Mouse (Mus musculus) stomach, embryonic 15.5 days (tissue): ENCODE data around the gene Vstm4. TPM values are rescaled to one million over a fixed set of nuclear protein-coding genes. Genes with fewer than 3 reads are reported as not detected.
A peak's percentile ranks its signal among the peaks of the same experiment; 100 is the strongest.

Experiments used
- ATAC-seq: fragments of 200-750 bp; cut with Nextera tagmentation; 2 replicates; pipeline ENCODE4 v1.8.0; 2017; ENCODE audit warnings: low read depth, moderate number of reproducible peaks, moderate TSS enrichment; ENCODE audit not compliant: insufficient read depth, low FRiP score
- H3K27ac ChIP-seq: fragments of 300-500 bp; sonication (generic); 2 replicates; pipeline ENCODE4 v1.5.1; 2015; ENCODE audit warnings: mild to moderate bottlenecking, inconsistent platforms
- H3K27me3 ChIP-seq: fragments of 300-500 bp; sonication (generic); replicated peaks from 2 replicates; pipeline ENCODE4 v1.6.1; 2015; ENCODE audit warnings: inconsistent platforms
- H3K36me3 ChIP-seq: fragments of 300-500 bp; sonication (generic); 2 replicates; pipeline ENCODE4 v1.6.1; 2015; ENCODE audit warnings: inconsistent platforms
- H3K4me1 ChIP-seq: fragments of 300-500 bp; sonication (generic); 2 replicates; pipeline ENCODE4 v1.6.1; 2015; ENCODE audit warnings: inconsistent platforms
- H3K4me2 ChIP-seq: fragments of 300-500 bp; sonication (generic); 2 replicates; pipeline ENCODE4 v1.6.1; 2015; ENCODE audit warnings: mild to moderate bottlenecking, inconsistent platforms
- H3K4me3 ChIP-seq: fragments of 300-500 bp; sonication (generic); replicated peaks from 2 replicates; pipeline ENCODE4 v1.5.1; 2015; ENCODE audit warnings: inconsistent platforms
- H3K9ac ChIP-seq: fragments of 300-500 bp; sonication (generic); 2 replicates; pipeline ENCODE4 v1.6.1; 2015; ENCODE audit warnings: inconsistent platforms
- H3K9me3 ChIP-seq: fragments of 300-500 bp; sonication (generic); 2 replicates; pipeline ENCODE4 v1.6.1; 2016; ENCODE audit warnings: inconsistent platforms
- WGBS: fragments of 180-500 bp; shearing (Covaris S2); methylation state at CpG from one replicate; pipeline ENCODE4 v1.1.7; 2015; 5-methylcytosine and 5-hydroxymethylcytosine counted together
- polyA plus RNA-seq: library from polyadenylated mRNA; unstranded; fragments of >200 nt; fragmentation: Nextera tagmentation; extraction: Ambion mirVana; gene quantifications from 2 replicates; pipeline ENCODE4 v1.2.1, GENCODE M21; 2015

The Vstm4 gene
- 35.2 and 38.3 TPM in 2 replicates for polyA plus RNA-seq

DNA sequence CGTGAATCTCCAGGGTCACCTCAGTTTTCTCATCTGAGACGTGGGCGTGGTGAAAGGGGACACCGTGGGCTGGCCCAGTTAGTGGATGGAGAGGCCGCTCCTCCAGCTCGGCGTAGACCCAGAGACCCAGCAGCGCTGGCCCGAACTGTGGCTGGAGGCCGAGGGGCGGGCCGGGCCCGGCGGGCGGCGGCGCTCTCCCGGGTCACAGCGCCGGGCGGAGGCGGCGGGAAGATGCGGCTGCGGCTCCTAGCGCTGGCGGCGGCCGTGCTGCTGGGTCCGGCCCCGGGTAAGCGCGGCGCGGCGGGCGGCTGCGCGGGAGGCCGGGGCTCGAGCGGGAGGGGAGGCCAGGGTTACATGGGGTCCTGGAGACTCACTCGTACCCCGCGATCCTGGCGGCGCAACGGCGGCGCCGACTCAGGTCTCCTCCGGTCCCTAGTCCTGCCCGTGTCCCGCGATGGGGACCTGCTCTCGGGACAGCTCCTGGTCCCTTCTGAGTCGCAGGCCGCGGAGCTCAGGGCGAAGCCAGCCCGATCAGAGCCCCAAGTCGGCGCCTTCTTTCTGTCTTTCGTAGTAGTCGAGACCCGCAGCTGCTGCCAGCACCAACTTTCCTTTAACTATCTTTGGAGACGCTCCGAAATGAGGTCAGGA lies at the start of gene Vstm4:
Gene Vstm4 (plus strand): TSS at position 76 of the 648 bp plus-strand sequence.
- Histone ChIP-seq H3K27me3 (0 out of 2 replicates have a peak, but pooled peaks cover 3% of the 10 kb centered on the region), H3K9ac (peak within 1 kb of the TSS; percentile 61), H3K4me2 (peak within 1 kb of the TSS; percentile 83), H3K4me3 (peak within 1 kb of the TSS; percentile 62), H3K36me3 (no peaks in the 10 kb centered on the region), H3K27ac (peak within 1 kb of the TSS; percentile 81), H3K4me1 (peaks cover 34% of the 10 kb centered on the region), H3K9me3 (no peaks in the 10 kb centered on the region)
- peak; percentile 82 for ATAC-seq
- WGBS: under 1% methylated on average over 68 of the region's 68 CpGs

DNA sequence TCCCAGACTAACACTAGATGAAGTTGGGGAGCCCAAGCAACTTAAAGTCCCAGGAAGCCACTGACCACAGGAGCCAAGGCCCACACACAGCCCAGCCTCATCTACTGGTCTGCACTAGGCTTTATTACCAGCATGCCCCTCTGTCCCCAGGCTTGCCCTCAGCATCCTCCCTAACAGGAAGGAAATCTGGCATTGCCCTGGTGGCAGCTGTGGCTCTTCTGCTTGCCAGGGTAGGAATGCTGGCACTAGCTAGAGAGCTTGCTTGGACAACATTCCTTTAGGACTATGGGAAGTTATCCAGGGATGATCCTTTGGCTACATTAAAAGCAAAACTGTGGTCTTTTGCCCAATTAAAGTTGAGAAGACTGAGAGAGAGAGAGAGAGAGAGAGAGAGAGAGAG lies 46.4 kb upstream of the Vstm4 start:
- Histone ChIP-seq H3K4me2 (no peak overlapping the region), H3K9me3 (no peaks in the 10 kb centered on the region), H3K4me3 (no peak overlapping the region), H3K4me1 (no peaks in the 10 kb centered on the region), H3K9ac (no peak overlapping the region), H3K27me3 (no peaks in the 10 kb centered on the region), H3K27ac (no peak overlapping the region), H3K36me3 (no peaks in the 10 kb centered on the region)
- ATAC-seq: no peak

DNA sequence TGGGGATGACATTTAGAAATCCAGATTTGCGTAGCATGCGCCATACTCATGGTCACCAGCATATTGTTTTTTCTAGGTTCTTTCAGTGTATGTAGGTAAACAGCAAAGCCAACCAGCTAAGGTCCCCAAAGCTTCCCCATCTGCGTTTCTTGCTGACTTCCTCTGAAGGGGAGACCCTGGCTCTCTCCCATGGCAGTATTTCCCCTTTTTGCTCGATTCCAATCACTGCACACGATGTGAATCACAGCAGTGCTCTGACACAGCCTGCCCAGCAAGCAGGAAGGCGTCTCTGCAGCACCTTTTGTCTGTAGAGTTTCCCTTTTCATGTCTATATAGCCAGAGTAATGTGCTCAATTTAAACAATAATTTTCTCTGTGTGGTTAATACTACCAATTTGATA lies 44.1 kb upstream of the Vstm4 start:
- Histone ChIP-seq H3K27me3 (no peaks in the 10 kb centered on the region), H3K4me2 (no peak overlapping the region), H3K4me1 (no peaks in the 10 kb centered on the region), H3K27ac (no peak overlapping the region), H3K4me3 (no peak overlapping the region), H3K36me3 (no peaks in the 10 kb centered on the region), H3K9ac (no peak overlapping the region), H3K9me3 (no peaks in the 10 kb centered on the region)
- WGBS: 67% methylated on average over 6 of the region's 6 CpGs
- ATAC-seq: no peak

DNA sequence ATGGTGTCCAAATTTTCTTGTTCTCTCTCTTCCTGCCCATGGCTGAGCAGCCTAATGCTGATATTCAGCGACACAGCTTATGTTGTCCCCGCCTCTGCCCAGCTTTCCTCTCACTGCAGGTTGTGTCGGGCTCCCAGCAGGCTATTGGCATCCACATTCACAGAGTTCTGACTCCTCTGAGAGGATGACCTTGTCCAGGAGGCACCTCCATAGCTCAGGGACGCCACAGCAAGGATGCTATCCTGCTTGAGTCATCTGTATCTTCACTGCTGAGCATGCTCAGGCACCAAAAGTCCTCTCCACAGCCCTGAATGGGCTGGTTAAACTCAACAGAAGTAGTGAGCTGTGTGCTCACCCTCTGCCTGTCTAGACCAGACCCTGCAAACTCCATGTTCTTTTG lies 41.6 kb upstream of the Vstm4 start:
- no peaks in the 10 kb centered on the region for H3K27me3 ChIP-seq
- 70% methylated on average over 4 of the region's 4 CpGs for WGBS
- H3K4me3 ChIP-seq: no peak overlapping the region
- no peaks in the 10 kb centered on the region for H3K4me1 ChIP-seq
- H3K27ac ChIP-seq: no peak overlapping the region
- H3K9me3 ChIP-seq: no peaks in the 10 kb centered on the region
- no peak overlapping the region for H3K4me2 ChIP-seq
- H3K36me3 ChIP-seq: no peaks in the 10 kb centered on the region
- no peak overlapping the region for H3K9ac ChIP-seq
- no peak for ATAC-seq

DNA sequence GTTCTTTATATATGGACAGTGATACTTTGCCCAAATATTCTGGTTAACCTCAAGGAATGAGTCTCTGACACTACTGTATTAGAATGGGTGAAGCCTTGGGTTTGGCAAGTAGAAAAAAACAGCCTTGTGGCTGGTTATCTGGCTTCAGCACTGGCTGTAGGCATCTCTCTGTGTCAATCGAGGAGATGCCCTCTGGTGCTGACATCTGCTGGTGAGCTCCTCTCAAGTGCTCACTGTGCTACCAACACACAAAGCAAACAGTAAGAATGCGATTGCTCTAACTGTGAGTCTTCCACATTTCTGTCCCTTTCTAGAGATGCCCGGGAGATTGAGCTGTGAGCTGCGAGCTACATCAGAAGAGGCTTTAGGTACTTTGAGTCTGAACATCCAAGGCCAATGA lies 40.0 kb upstream of the Vstm4 start:
- Histone ChIP-seq H3K27ac (no peak overlapping the region), H3K27me3 (no peaks in the 10 kb centered on the region), H3K9me3 (no peaks in the 10 kb centered on the region), H3K36me3 (no peaks in the 10 kb centered on the region), H3K4me2 (no peak overlapping the region), H3K4me1 (no peaks in the 10 kb centered on the region), H3K9ac (no peak overlapping the region), H3K4me3 (no peak overlapping the region)
- WGBS: 75% methylated on average over 4 of the region's 4 CpGs
- ATAC-seq: no peak

DNA sequence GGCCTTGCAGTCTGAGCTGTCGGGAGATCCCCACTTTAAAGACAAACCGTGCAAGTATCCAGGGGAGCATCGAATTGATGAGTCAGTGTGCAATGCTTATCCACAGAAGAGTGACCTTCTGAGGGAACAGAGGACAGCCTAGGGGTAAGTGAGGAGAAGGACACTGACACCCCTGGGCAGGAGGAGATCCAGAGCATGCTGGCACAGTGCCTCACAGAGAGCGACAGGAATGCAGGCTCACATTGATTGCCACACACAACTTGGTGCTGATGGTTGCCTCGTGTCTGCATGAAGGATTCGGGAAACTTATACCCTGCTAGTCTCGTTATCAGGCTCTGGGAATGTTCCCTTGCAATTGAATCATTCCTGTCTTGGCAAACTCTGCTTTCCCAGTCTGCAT lies 39.3 kb upstream of the Vstm4 start:
- Histone ChIP-seq H3K9me3 (no peaks in the 10 kb centered on the region), H3K27me3 (no peaks in the 10 kb centered on the region), H3K27ac (no peak overlapping the region), H3K9ac (no peak overlapping the region), H3K36me3 (no peaks in the 10 kb centered on the region), H3K4me1 (no peaks in the 10 kb centered on the region), H3K4me2 (no peak overlapping the region), H3K4me3 (no peak overlapping the region)
- 57% methylated on average over 7 of the region's 7 CpGs for WGBS
- no peak for ATAC-seq

DNA sequence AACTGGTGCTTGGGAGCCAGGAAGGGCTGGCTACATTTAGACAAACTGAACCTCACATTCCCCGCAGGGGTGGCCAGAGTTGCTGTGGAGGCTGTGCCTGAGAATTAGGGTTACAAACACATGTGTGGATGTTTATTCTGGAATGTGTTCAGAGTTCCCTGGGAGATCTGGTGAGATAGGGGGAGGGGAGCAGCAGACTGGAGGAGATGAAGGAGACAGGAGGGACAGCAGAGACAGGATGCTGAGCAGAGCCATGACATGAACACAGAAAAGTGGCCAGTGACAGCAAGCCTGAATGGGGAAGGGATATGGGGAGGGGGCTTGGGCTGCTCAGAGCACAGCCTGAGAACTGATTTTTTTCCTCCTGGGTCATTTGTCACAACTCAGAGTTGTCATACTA lies 37.3 kb upstream of the Vstm4 start:
- no peak overlapping the region for H3K4me2 ChIP-seq
- 0 out of 2 replicates have a peak overlapping the region, but pooled peaks have one; percentile 5 for H3K27ac ChIP-seq
- no peaks in the 10 kb centered on the region for H3K27me3 ChIP-seq
- no peak overlapping the region for H3K4me3 ChIP-seq
- no peaks in the 10 kb centered on the region for H3K9me3 ChIP-seq
- H3K9ac ChIP-seq: no peak overlapping the region
- ATAC-seq: peak; percentile 22; the same call in 1 of the 2 replicates
- H3K36me3 ChIP-seq: no peaks in the 10 kb centered on the region
- 22% methylated on average over 1 of the region's 1 CpGs for WGBS
- H3K4me1 ChIP-seq: peaks cover 2% of the 10 kb centered on the region

DNA sequence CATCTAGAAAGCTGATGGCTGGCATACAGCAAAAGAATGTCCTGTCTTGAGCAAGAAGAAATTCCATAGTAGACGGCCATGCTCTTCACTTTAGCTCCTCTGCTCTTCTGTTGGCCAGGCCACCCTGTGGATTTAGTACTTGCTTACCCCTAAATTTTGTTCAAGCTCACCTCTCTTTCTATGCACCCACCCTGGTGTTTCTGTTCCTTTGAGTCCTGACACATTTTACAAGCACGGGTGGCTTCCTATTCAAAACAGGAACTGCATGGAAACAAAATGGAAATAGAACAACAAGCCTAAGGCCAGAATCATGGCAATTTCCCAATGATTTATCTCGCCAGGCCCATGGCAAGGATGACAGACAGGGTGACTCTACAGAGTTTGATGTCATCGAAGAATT lies 33.7 kb upstream of the Vstm4 start:
- Histone ChIP-seq H3K27ac (no peak overlapping the region), H3K4me3 (no peak overlapping the region), H3K36me3 (no peaks in the 10 kb centered on the region), H3K9me3 (no peaks in the 10 kb centered on the region), H3K9ac (no peak overlapping the region), H3K27me3 (no peaks in the 10 kb centered on the region), H3K4me1 (peaks cover 26% of the 10 kb centered on the region), H3K4me2 (no peak overlapping the region)
- 80% methylated on average over 4 of the region's 4 CpGs for WGBS
- no peak for ATAC-seq

DNA sequence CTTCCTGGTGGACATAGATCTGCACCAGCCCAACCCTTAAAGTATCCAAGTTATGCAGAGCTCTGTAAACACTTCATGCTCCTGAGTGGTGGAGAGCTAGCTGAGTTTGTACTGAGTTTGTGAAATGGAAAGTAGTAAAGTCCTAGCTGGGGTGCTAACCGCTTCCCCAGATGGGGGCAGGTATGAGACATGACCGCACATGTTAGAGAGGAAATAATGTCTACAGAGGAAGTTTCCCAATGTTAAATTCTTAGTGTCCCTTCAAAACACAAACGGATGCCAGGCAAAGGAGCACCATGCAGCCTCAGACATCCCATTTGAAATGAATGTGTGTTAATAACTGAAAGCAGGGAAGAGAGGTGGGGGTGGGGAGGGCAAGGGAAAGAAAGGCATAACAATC lies 32.7 kb upstream of the Vstm4 start:
- Histone ChIP-seq H3K9ac (no peak overlapping the region), H3K9me3 (no peaks in the 10 kb centered on the region), H3K4me3 (no peak overlapping the region), H3K27ac (no peak overlapping the region; the same call in 1 of the 2 replicates), H3K4me1 (peaks cover 35% of the 10 kb centered on the region), H3K4me2 (no peak overlapping the region), H3K36me3 (no peaks in the 10 kb centered on the region), H3K27me3 (no peaks in the 10 kb centered on the region)
- 61% methylated on average over 3 of the region's 3 CpGs for WGBS
- no peak for ATAC-seq

DNA sequence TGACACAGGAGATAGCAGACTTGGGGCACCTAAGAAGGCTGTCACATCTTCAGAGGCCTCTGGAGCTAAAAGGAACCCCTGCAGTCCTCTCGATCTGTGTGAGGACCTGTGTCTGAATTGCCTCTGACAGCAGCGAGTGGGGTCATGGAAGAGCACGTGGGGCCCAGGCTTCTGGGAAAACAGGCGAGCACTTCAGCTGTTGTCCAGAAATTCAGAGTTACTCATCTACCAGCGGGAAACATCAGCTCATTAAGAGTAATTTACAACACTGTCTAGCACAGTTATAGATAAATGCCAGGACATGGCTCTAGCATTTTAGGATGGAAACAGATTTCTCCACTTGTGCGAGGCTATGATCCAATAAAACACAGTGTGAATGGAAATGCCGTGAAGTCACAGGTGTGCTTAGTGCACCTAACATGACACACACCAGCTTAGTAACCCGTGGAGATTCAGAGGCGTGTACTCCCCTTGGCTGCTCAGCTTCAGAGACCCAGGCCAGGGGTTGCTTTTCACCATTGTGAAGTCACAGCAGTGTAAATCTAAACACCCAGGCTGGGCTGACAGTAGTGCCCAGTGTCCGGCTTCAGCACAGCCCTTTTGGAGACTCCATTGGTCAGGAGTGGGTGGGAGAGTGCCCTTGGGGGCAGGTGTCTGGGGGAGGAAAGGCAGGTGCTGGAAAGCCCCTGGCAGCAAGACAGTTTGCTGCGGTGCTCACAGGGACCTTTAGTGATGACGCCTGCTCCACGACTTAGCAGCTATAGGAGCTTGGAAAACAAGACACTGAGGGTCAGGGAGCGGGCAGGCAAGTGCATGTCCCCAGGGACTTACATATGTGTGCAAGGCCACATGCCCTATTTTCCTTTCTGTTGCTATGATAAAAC lies 32.0 kb upstream of the Vstm4 start:
- ATAC-seq: no peak
- no peak overlapping the region for H3K4me3 ChIP-seq
- H3K36me3 ChIP-seq: no peaks in the 10 kb centered on the region
- H3K27ac ChIP-seq: peak overlapping the region; percentile 62
- no peaks in the 10 kb centered on the region for H3K9me3 ChIP-seq
- H3K27me3 ChIP-seq: no peaks in the 10 kb centered on the region
- no peak overlapping the region for H3K9ac ChIP-seq
- H3K4me2 ChIP-seq: no peak overlapping the region
- WGBS: 46% methylated on average over 14 of the region's 14 CpGs
- peaks cover 35% of the 10 kb centered on the region for H3K4me1 ChIP-seq

DNA sequence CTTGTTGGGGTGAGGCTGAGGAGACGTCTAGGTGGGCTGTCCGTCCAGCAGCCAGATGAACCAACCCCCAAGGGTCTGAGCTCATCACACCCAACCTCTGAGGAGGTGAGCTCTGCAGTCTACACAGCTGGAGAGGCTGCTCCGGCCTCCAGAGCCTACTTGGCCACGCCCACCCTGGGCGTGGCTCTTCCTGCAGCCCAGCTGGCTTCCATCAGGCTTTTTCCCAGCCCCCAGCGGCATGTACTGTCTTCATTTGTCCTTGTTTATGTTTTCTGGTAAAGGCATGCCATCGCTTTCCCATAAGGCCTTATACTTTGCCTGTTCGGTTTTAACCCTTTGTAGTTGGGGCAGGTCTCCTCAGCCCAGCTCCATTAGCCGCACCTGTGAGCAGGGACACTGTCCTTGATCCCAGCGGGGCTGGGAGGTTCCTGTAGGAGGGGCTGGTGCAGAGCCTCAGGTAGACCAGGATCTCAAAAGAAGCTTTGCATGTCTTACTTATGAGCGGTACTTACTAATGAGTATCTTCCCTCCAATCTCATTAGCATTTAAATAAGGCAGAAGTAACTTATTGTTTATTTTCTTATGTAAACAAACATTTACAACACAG lies 31.0 kb upstream of the Vstm4 start:
- no peaks in the 10 kb centered on the region for H3K27me3 ChIP-seq
- 6% methylated on average over 11 of the region's 11 CpGs for WGBS
- peak overlapping the region; percentile 32 for H3K4me2 ChIP-seq
- H3K9ac ChIP-seq: no peak overlapping the region
- H3K9me3 ChIP-seq: no peaks in the 10 kb centered on the region
- peak; percentile 66 for ATAC-seq
- peaks cover 35% of the 10 kb centered on the region for H3K4me1 ChIP-seq
- no peak overlapping the region for H3K4me3 ChIP-seq
- no peaks in the 10 kb centered on the region for H3K36me3 ChIP-seq
- peak overlapping the region; percentile 62 for H3K27ac ChIP-seq

DNA sequence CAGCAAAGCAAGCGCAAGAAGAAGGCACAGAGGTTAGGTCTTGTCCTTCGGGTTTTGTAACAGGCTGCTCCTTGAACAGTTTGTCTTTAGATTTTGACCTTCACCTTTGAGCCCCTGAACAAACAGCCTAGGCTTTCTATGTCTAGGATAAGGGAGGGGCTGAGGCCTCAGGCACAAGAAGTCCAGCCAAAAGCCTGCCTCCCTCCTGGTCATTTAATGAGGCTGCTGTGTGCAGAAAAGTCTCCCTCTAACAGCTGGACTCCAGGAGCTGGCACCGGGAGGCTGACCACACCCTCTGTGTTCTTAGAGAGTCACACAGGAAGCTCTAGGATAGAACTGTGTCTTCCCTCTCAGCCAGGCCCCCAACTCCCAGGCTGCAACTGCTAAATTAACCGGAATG lies 29.4 kb upstream of the Vstm4 start:
- Histone ChIP-seq H3K9ac (no peak overlapping the region), H3K9me3 (no peaks in the 10 kb centered on the region), H3K4me1 (peaks cover 35% of the 10 kb centered on the region), H3K27me3 (no peaks in the 10 kb centered on the region), H3K36me3 (no peaks in the 10 kb centered on the region), H3K27ac (peak overlapping the region; percentile 87), H3K4me2 (no peak overlapping the region), H3K4me3 (no peak overlapping the region)
- 45% methylated on average over 4 of the region's 4 CpGs for WGBS
- no peak for ATAC-seq
